Mouse (Mus musculus): ENCODE measurements at regions not wholly inside any gene's neighbourhood (a gene's known extent, or its start where the extent isn't known, plus 50 kb on each side); places are given as distances from the start of the nearest gene placed in this dataset.

GRCm38 (mm10) chr6:22640100-22640499, 235.2 kb upstream of the Ptprz1 start:
- TF ChIP-seq CTCF (IDR thresholded peaks at IDR 0.05; ENCODE audit: low read depth) (no peak), EP300 (IDR thresholded peaks at IDR 0.05; ENCODE audit: low read depth) (no peak)
